Mouse (Mus musculus) kidney, adult 2 months (tissue): Measurements from ENCODE around the gene Homer3.

Source experiments
- CTCF ChIP-seq: fragments of 200-500 bp; conservative IDR thresholded peaks from 2 replicates; pipeline ENCODE4 v1.5.1; 2011; ENCODE audit warnings: low read depth, mild to moderate bottlenecking, control low read depth, low read length, moderate library complexity, mixed read lengths; ENCODE audit not compliant: insufficient read depth, insufficient read length
- POLR2A ChIP-seq: fragments of 200-500 bp; IDR thresholded peaks from one replicate; pipeline ENCODE4 v1.6.1; 2011; ENCODE audit warnings: low read depth, low read length, control low read depth

- no peak for TF ChIP-seq POLR2A
- TF ChIP-seq CTCF: no peak
These were observed 48.9 kb downstream of the Homer3 start for GRCm38 (mm10) chr8:70331526-70331925.
